Mouse (Mus musculus) liver, adult 2 months (tissue): Measurements from ENCODE around the gene Apom.

Experiments used
- CTCF ChIP-seq: fragments of 200-500 bp; IDR thresholded peaks from 2 replicates; pipeline ENCODE4 v1.5.1; 2011; ENCODE audit warnings: low read depth, low read length, control low read depth
- POLR2A ChIP-seq: fragments of 200-500 bp; IDR thresholded peaks from 2 replicates; pipeline ENCODE4 v1.6.1; 2011; ENCODE audit warnings: low read length, control low read depth; ENCODE audit not compliant: insufficient read depth; ENCODE audit errors: extremely low read depth

GRCm38 (mm10) chr17:35104079-35104478 lies 27.8 kb downstream of the Apom start:
- no peak for TF ChIP-seq CTCF
- TF ChIP-seq POLR2A, result no peak
